Mouse (Mus musculus) heart, postnatal 0 days (tissue): ENCODE measurements at regions not wholly inside any gene's neighbourhood (a gene's known extent, or its start where the extent isn't known, plus 50 kb on each side); places are given as distances from the start of the nearest gene placed in this dataset.

Experiments
- CTCF ChIP-seq: IDR thresholded peaks from 2 replicates; pipeline ENCODE4 v1.5.1; 2016; ENCODE audit warnings: antibody characterized with exemption, control low read depth, low read depth
- EP300 ChIP-seq: IDR thresholded peaks from 2 replicates; pipeline ENCODE4 v1.6.1; 2016; ENCODE audit warnings: antibody characterized with exemption, low read depth

DNA sequence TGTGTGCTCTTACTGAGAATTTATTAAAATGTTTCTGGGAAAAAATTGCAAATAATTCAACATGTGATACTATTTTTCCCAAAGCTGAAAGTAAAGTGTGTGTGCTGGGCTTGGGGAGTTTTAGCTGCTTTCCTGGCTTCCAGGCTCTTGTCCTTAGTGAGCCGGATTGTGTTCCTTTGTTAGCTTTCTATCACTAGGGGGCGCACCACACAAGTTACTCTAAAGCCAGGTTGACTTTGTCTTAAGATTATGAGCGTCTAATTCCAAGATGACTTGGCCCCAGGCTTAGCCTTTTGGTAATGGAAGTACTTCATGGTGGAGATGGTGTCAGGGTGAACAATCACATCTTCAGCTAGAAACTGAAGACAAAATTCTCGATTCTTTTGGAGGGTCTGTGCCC is 230.2 kb downstream of the Tbl1xr1 start:
- TF ChIP-seq EP300, result no peak
- TF ChIP-seq CTCF, result no peak; the same call in 1 of the 2 replicates
